8 mouse cellular contexts compared by ENCODE assay signal in the genomic region with DNA sequence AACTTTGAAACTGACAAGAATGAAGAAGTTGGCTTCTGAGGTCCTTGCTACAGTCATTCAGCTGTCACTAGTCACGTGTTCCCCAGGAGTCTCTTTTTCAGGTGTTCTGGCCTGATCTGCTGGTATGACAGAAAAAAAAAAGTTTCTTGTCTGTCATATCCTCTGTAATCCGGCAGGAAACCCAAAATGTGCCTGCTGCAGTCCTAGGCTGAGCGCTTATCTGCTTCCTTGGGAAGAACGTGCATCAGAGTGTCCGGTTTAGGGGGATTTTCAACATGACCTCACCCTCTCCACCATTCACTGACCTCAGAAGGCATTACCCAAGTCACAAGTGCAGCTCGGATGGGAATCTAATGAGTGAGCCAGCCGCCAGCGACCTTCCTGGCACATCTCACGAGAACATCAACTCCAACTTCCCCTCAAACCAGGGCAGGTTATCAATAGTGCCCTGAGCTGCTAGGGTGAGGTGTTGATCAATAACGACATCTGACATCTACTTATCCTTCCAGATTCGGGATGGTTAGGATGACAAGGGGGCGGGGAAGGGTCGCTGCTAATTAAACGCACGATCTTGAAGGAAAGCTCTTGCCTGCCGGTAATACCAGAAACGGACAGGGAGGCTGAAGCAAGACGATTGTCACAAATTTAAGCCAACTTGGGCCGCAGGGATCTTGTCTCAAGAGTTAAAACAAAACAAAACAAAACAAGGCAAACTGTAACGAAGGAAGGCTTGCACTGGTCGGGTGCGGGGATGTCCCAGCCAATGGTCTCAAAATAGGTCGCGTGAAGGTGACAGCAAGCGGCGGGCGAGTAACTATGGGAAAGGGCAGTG. TPM values are rescaled to one million over a fixed set of nuclear protein-coding genes. Genes with fewer than 3 reads are reported as not detected.
DNase-seq lines count a peak whose midpoint lies in the region; ATAC-seq and TF ChIP-seq lines count a peak whose summit lies in the region.

No protein-coding gene starts in this region.

- H3K27me3 ChIP-seq in forebrain, postnatal 0 days (ENCODE audit: insufficient read depth, low read length), result no peaks in the 10 kb centered on the region
- H3K27me3 ChIP-seq in intestine, embryonic 14.5 days (replicated peaks; ENCODE audit: control insufficient read depth, insufficient read depth, low read length), result no peaks in the 10 kb centered on the region
- H3K27me3 ChIP-seq in lung, embryonic 15.5 days, result no peaks in the 10 kb centered on the region

- H3K4me1 ChIP-seq in bone marrow, adult 2 months (ENCODE audit: control insufficient read depth, insufficient read depth, low read length), result peaks cover 5% of the 10 kb centered on the region; the same call in 1 of the 2 replicates
- peaks cover 21% of the 10 kb centered on the region; the same call in 1 of the 2 replicates for H3K4me1 ChIP-seq in forebrain, postnatal 0 days (ENCODE audit: insufficient read depth)
- H3K4me1 ChIP-seq in intestine, embryonic 14.5 days (replicated peaks; ENCODE audit: control insufficient read depth, insufficient read depth, low read length), result peaks cover 37% of the 10 kb centered on the region
- peaks cover 57% of the 10 kb centered on the region for H3K4me1 ChIP-seq in lung, embryonic 15.5 days

- ATAC-seq in frontal cortex, adult (ENCODE audit: low TSS enrichment), result 0 out of 2 replicates have a peak, but pooled peaks have one; percentile 6
- ATAC-seq in forebrain, postnatal 0 days, result no peak
- peak; percentile 22; the same call in 1 of the 2 replicates for ATAC-seq in intestine, embryonic 14.5 days (replicated peaks; ENCODE audit: low FRiP score, low TSS enrichment, low read depth)
- ATAC-seq in lung, embryonic 15.5 days (ENCODE audit: borderline replicate concordance, extremely low read depth, low FRiP score, low TSS enrichment), result no peak

- peak overlapping the region; percentile 93 for H3K9ac ChIP-seq in forebrain, postnatal 0 days
- H3K9ac ChIP-seq in intestine, embryonic 14.5 days (ENCODE audit: low read length), result peak overlapping the region; percentile 92
- H3K9ac ChIP-seq in lung, embryonic 15.5 days, result peak overlapping the region; percentile 74

- no peak for TF ChIP-seq POLR2A in bone marrow, adult 2 months (IDR thresholded peaks at IDR 0.05; ENCODE audit: borderline replicate concordance, control insufficient read depth, low read depth, low read length)

- DNase-seq in frontal cortex, postnatal 14 days (ENCODE audit: low spot score in 2 of 2), result no peak
- DNase-seq in forebrain, postnatal 0 days, result peak; percentile 20
- DNase-seq in intestine, embryonic 14.5 days (ENCODE audit: low spot score), result peak; percentile 75
- peak; percentile 82 for DNase-seq in skeletal muscle tissue, adult 2 months (ENCODE audit: low read depth, low spot score)
- DNase-seq in left cerebral cortex, adult 9 months (ENCODE audit: low spot score in 2 of 2), result no peak

- H3K27ac ChIP-seq in bone marrow, adult 2 months (ENCODE audit: control insufficient read depth, insufficient read depth, low read depth, low read length, poor library complexity), result peak overlapping the region; percentile 84
- peak overlapping the region; percentile 69 for H3K27ac ChIP-seq in forebrain, postnatal 0 days (ENCODE audit: low read depth, low read length)
- peak overlapping the region; percentile 93 for H3K27ac ChIP-seq in intestine, embryonic 14.5 days (ENCODE audit: low read depth)
- peak overlapping the region; percentile 98 for H3K27ac ChIP-seq in lung, embryonic 15.5 days

- 0 out of 2 replicates have a peak, but pooled peaks have one; percentile 5 for TF ChIP-seq CTCF in bone marrow, adult 2 months (IDR thresholded peaks at IDR 0.05; ENCODE audit: control insufficient read depth, insufficient read depth, low read length)
- TF ChIP-seq CTCF in forebrain, postnatal 0 days (IDR thresholded peaks at IDR 0.05; ENCODE audit: low read depth), result peak; percentile 18; the same call in 1 of the 2 replicates

- H3K36me3 ChIP-seq in forebrain, postnatal 0 days (ENCODE audit: insufficient read depth), result no peaks in the 10 kb centered on the region; the same call in none of the 2 replicates
- peaks cover 15% of the 10 kb centered on the region for H3K36me3 ChIP-seq in intestine, embryonic 14.5 days (ENCODE audit: control insufficient read depth, insufficient read depth, low read length)
- peaks cover 11% of the 10 kb centered on the region for H3K36me3 ChIP-seq in lung, embryonic 15.5 days

- H3K4me3 ChIP-seq in bone marrow, adult 2 months (replicated peaks; ENCODE audit: control insufficient read depth, low read depth, low read length), result peak overlapping the region; percentile 88
- peak overlapping the region; percentile 76 for H3K4me3 ChIP-seq in forebrain, postnatal 0 days (ENCODE audit: low read depth, low read length)
- H3K4me3 ChIP-seq in intestine, embryonic 14.5 days (ENCODE audit: low read depth, low read length), result peak overlapping the region; percentile 83
- peak overlapping the region; percentile 94 for H3K4me3 ChIP-seq in lung, embryonic 15.5 days

- WGBS in bone marrow, adult 2 months, result under 1% methylated on average over 27 of the region's 27 CpGs
- WGBS in forebrain, postnatal 0 days, result 8% methylated on average over 27 of the region's 27 CpGs
- WGBS in intestine, embryonic 14.5 days, result 7% methylated on average over 27 of the region's 27 CpGs
- 5% methylated on average over 27 of the region's 27 CpGs for whole genome bisulfite sequencing in lung, embryonic 15.5 days

- H3K4me2 ChIP-seq in forebrain, postnatal 0 days (ENCODE audit: low read depth), result peak overlapping the region; percentile 73
- peak overlapping the region; percentile 54 for H3K4me2 ChIP-seq in intestine, embryonic 14.5 days (ENCODE audit: low read length)
- H3K4me2 ChIP-seq in lung, embryonic 15.5 days, result peak overlapping the region; percentile 70

- no peaks in the 10 kb centered on the region for H3K9me3 ChIP-seq in forebrain, postnatal 0 days (ENCODE audit: low read length)
- H3K9me3 ChIP-seq in intestine, embryonic 14.5 days (ENCODE audit: control insufficient read depth, low read length), result no peaks in the 10 kb centered on the region
- H3K9me3 ChIP-seq in lung, embryonic 15.5 days, result no peaks in the 10 kb centered on the region

RNA-seq across cellular contexts. Expression of a gene that starts 0.8 kb away (rescaled TPM):
- 9.0 and 28.9 TPM in 2 replicates for polyA plus RNA-seq in bone marrow, adult 2 months (2011; ENCODE audit: insufficient read depth, insufficient read length, low replicate concordance, missing spikeins)
- total RNA-seq in forebrain, postnatal 0 days (2014; rRNA removed), result 41.8 and 52.2 TPM in 2 replicates
- 25.9 and 30.4 TPM in 2 replicates for polyA plus RNA-seq in forebrain, postnatal 0 days (2015; fragmentation: Nextera tagmentation; extraction: Ambion mirVana)
- 36.9 and 38.0 TPM in 2 replicates for polyA plus RNA-seq in intestine, embryonic 14.5 days (2014; fragmentation: Nextera tagmentation; extraction: Ambion mirVana)
- polyA plus RNA-seq in lung, embryonic 15.5 days (2015; fragmentation: Nextera tagmentation; extraction: Ambion mirVana), result 25.5 and 27.8 TPM in 2 replicates

RNA-seq across cellular contexts. Expression of a gene that starts 51.9 kb away (rescaled TPM):
- not detected in 2 replicates for polyA plus RNA-seq in bone marrow, adult 2 months (2011; ENCODE audit: insufficient read depth, insufficient read length, low replicate concordance, missing spikeins)
- not detected in 2 replicates for total RNA-seq in forebrain, postnatal 0 days (2014; rRNA removed)
- not detected in 2 replicates for polyA plus RNA-seq in forebrain, postnatal 0 days (2015; fragmentation: Nextera tagmentation; extraction: Ambion mirVana)
- polyA plus RNA-seq in intestine, embryonic 14.5 days (2014; fragmentation: Nextera tagmentation; extraction: Ambion mirVana), result not detected in 2 replicates
- polyA plus RNA-seq in lung, embryonic 15.5 days (2015; fragmentation: Nextera tagmentation; extraction: Ambion mirVana), result not detected in 2 replicates

Comparison
In these comparisons a context has a peak if more than half of its experiments do, and no peak if none do; other contexts are left out.
1. ATAC-seq: peak in frontal cortex, adult (single experiment) and intestine, embryonic 14.5 days (single experiment); none in forebrain, postnatal 0 days (single experiment) and lung, embryonic 15.5 days (single experiment).
2. DNase-seq: peak in forebrain, postnatal 0 days (single experiment), intestine, embryonic 14.5 days (single experiment) and skeletal muscle tissue, adult 2 months (single experiment); none in frontal cortex, postnatal 14 days (0 of 2) and left cerebral cortex, adult 9 months (0 of 2).
3. Peak in every context shown above with its lines, with median percentiles within 50 percentile points of each other: H3K27ac ChIP-seq, H3K4me3 ChIP-seq, H3K4me2 ChIP-seq and H3K9ac ChIP-seq.